Mouse (Mus musculus) C2C12 (cell line): ENCODE results near the gene Cdc42bpg.

Source experiments
- CEBPB ChIP-seq: IDR thresholded peaks from one replicate; pipeline ENCODE4 v1.6.1; 2011; ENCODE audit warnings: low read depth, mild to moderate bottlenecking, control low read depth, moderate library complexity
- CTCF ChIP-seq: IDR thresholded peaks from one replicate; pipeline ENCODE4 v1.5.1; 2011; ENCODE audit not compliant: control insufficient read depth, insufficient read depth, insufficient read length
- FOSL1 ChIP-seq: IDR thresholded peaks from one replicate; pipeline ENCODE4 v1.8.0; 2011; ENCODE audit warnings: mild to moderate bottlenecking, low read length; ENCODE audit not compliant: poor library complexity, insufficient read depth, severe bottlenecking
- MAX ChIP-seq: IDR thresholded peaks from one replicate; pipeline ENCODE4 v1.6.1; 2011; ENCODE audit warnings: mild to moderate bottlenecking, control low read depth
- MYOD1 ChIP-seq: IDR thresholded peaks from one replicate; pipeline ENCODE4 v1.6.1; 2011; ENCODE audit warnings: low read depth; ENCODE audit not compliant: control insufficient read depth, insufficient read length

DNA sequence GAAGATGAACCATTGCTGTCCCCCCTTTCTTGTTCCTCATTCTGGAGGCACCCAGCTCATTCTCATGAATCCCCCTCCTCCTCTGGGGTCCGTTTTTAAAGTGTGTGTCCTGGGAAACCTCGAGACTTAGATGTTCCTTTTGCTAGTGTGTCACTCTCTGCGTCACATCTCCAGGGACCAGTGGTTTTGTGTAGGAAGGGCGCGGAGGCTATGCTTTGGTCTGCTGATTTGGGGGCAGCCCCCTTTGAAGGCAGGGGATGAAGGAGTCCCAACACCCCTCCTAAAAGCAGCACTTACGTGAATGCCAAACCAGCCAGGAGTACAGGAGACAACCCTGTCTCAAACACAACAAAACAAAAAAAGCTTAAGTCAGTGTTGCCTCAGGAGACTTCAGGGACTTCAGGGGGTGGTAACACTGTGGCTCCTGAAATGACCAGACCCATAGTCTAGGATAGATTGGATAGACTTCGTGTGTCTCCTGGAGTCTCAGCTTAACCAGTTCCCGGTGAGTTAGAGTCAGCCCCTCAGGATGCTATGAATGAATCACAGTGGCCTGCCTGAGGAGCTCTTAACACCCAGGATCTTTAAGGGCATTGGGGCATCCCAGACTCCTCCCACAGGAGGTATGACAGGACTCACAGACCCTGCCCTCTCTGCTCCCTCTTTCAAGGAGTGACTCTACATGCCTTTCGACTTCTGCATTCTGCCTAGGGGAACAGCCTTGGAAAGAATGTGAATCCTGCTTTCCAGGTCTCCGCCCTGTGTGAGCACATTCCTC is 28.4 kb upstream of the Cdc42bpg start:
- TF ChIP-seq MAX (peak; percentile 33), CTCF (no peak), CEBPB (no peak), MYOD1 (no peak), FOSL1 (no peak)
